ENCODE assay signal across 8 mouse cellular contexts in genomic region chr14:20786611-20787015, GRCm38 (mm10). TPM values are rescaled to one million over a fixed set of nuclear protein-coding genes. Genes with fewer than 3 reads are reported as not detected.
DNase-seq lines count a peak whose midpoint lies in the region; ATAC-seq and TF ChIP-seq lines count a peak whose summit lies in the region.

No protein-coding gene starts in this region.

- DNase-seq in gastrocnemius, adult 2 months = peak; percentile 66
- no peak for DNase-seq in gastrocnemius, postnatal 4 days (ENCODE audit: low spot score in 2 of 2)
- DNase-seq in adrenal gland, postnatal 36 days = no peak

- H3K9me3 ChIP-seq in megakaryocyte, embryonic 14.5 days = no peaks in the 10 kb centered on the region
- H3K9me3 ChIP-seq in heart, embryonic 13.5 days = no peaks in the 10 kb centered on the region
- no peaks in the 10 kb centered on the region for H3K9me3 ChIP-seq in midbrain, embryonic 13.5 days

- H3K36me3 ChIP-seq in megakaryocyte, embryonic 14.5 days (replicated peaks; ENCODE audit: low read length) = peaks cover 88% of the 10 kb centered on the region
- peaks cover 98% of the 10 kb centered on the region for H3K36me3 ChIP-seq in heart, embryonic 13.5 days
- H3K36me3 ChIP-seq in midbrain, embryonic 13.5 days = peaks cover 92% of the 10 kb centered on the region

- WGBS in heart, embryonic 13.5 days = 44% methylated on average over 4 of the region's 4 CpGs
- WGBS in olfactory bulb, adult 2 months = 60% methylated on average over 4 of the region's 4 CpGs
- WGBS in midbrain, embryonic 13.5 days = 84% methylated on average over 4 of the region's 4 CpGs

- H3K9ac ChIP-seq in heart, embryonic 13.5 days = peak overlapping the region; percentile 58; the same call in 1 of the 2 replicates
- H3K9ac ChIP-seq in midbrain, embryonic 13.5 days (replicated peaks) = no peak overlapping the region

- peak overlapping the region; percentile 56 for H3K4me3 ChIP-seq in gastrocnemius, adult 2 months
- peak overlapping the region; percentile 88 for H3K4me3 ChIP-seq in megakaryocyte, embryonic 14.5 days (replicated peaks)
- no peak overlapping the region; the same call in 1 of the 2 replicates for H3K4me3 ChIP-seq in heart, embryonic 13.5 days
- H3K4me3 ChIP-seq in olfactory bulb, adult 2 months (ENCODE audit: insufficient read depth, low read depth, low read length) = no peak overlapping the region
- no peak overlapping the region for H3K4me3 ChIP-seq in midbrain, embryonic 13.5 days (replicated peaks)

- no peaks in the 10 kb centered on the region for H3K27me3 ChIP-seq in megakaryocyte, embryonic 14.5 days (replicated peaks)
- no peaks in the 10 kb centered on the region for H3K27me3 ChIP-seq in heart, embryonic 13.5 days (replicated peaks)
- no peaks in the 10 kb centered on the region for H3K27me3 ChIP-seq in midbrain, embryonic 13.5 days

- H3K27ac ChIP-seq in gastrocnemius, adult 2 months = peak overlapping the region; percentile 98
- peak overlapping the region; percentile 81 for H3K27ac ChIP-seq in heart, embryonic 13.5 days (replicated peaks)
- peak overlapping the region; percentile 16 for H3K27ac ChIP-seq in olfactory bulb, adult 2 months (ENCODE audit: insufficient read depth, low read depth, low read length)
- H3K27ac ChIP-seq in midbrain, embryonic 13.5 days = no peak overlapping the region

- H3K4me2 ChIP-seq in heart, embryonic 13.5 days = peak overlapping the region; percentile 56
- no peak overlapping the region for H3K4me2 ChIP-seq in midbrain, embryonic 13.5 days (replicated peaks)

- no peak for TF ChIP-seq POLR2A in olfactory bulb, adult 2 months (IDR thresholded peaks at IDR 0.05; ENCODE audit: insufficient read depth, low read depth, low read length)

- no peak for TF ChIP-seq CTCF in gastrocnemius, adult 2 months (IDR thresholded peaks at IDR 0.05)
- TF ChIP-seq CTCF in olfactory bulb, adult 2 months (IDR thresholded peaks at IDR 0.05; ENCODE audit: insufficient read depth, low read depth, low read length) = no peak

- intact Hi-C loops in gastrocnemius, adult 2 months (cut with DNase I) = no loop called here

- ATAC-seq in megakaryocyte, adult 5-6 weeks (ENCODE audit: poor library complexity, severe bottlenecking) = no peak
- ATAC-seq in heart, embryonic 13.5 days (ENCODE audit: extremely low read depth, insufficient number of reproducible peaks, low FRiP score, low TSS enrichment) = no peak
- no peak for ATAC-seq in midbrain, embryonic 13.5 days

- H3K4me1 ChIP-seq in megakaryocyte, embryonic 14.5 days = peaks cover 100% of the 10 kb centered on the region
- peaks cover 74% of the 10 kb centered on the region for H3K4me1 ChIP-seq in heart, embryonic 13.5 days
- peaks cover 55% of the 10 kb centered on the region for H3K4me1 ChIP-seq in olfactory bulb, adult 2 months (ENCODE audit: control insufficient read depth, insufficient read depth, low read length)
- H3K4me1 ChIP-seq in midbrain, embryonic 13.5 days (replicated peaks) = peaks cover 35% of the 10 kb centered on the region

RNA-seq across cellular contexts. Expression of gene Camk2g, which starts 7.3 kb away (rescaled TPM):
- 100 to 1,000 TPM; 162 to 163 TPM for total RNA-seq in gastrocnemius, adult 2 months (2021)
- total RNA-seq in gastrocnemius, postnatal 4 days (2021) = 10 to 100 TPM; 92.5 to 94.3 TPM
- 11.9 and 12.1 TPM in 2 replicates for polyA plus RNA-seq in megakaryocyte, embryonic 14.5 days (2012; ENCODE audit: insufficient read depth, low replicate concordance)
- 24.0 and 24.3 TPM in 2 replicates for total RNA-seq in megakaryocyte, adult 5-6 weeks (2015)
- total RNA-seq in megakaryocyte, adult 5-6 weeks (2017) = 50.1 and 61.1 TPM in 2 replicates
- polyA plus RNA-seq in heart, embryonic 13.5 days (2015; fragmentation: Nextera tagmentation; extraction: Ambion mirVana) = 55.0 and 60.2 TPM in 2 replicates
- 125 and 417 TPM in 2 replicates for polyA plus RNA-seq in olfactory bulb, adult 2 months (2012; ENCODE audit: insufficient read depth, insufficient read length, low replicate concordance, missing spikeins)
- polyA plus RNA-seq in midbrain, embryonic 13.5 days (2015; fragmentation: Nextera tagmentation; extraction: Ambion mirVana) = 84.2 and 86.8 TPM in 2 replicates
- 10 to 100 TPM; 45.8 to 54.6 TPM for total RNA-seq in adrenal gland, postnatal 36 days (2021)

RNA-seq across cellular contexts. Expression of gene Plau, which starts 49.8 kb away (rescaled TPM):
- total RNA-seq in gastrocnemius, adult 2 months (2021) = 10 to 100 TPM; 17.2 to 28.5 TPM
- total RNA-seq in gastrocnemius, postnatal 4 days (2021) = 10 to 100 TPM; 25.8 to 28.2 TPM
- 0.35 TPM in 1 of 2 replicates, not detected in the other for polyA plus RNA-seq in megakaryocyte, embryonic 14.5 days (2012; ENCODE audit: insufficient read depth, low replicate concordance)
- 7.0 and 9.5 TPM in 2 replicates for total RNA-seq in megakaryocyte, adult 5-6 weeks (2015)
- 16.8 and 17.1 TPM in 2 replicates for total RNA-seq in megakaryocyte, adult 5-6 weeks (2017)
- polyA plus RNA-seq in heart, embryonic 13.5 days (2015; fragmentation: Nextera tagmentation; extraction: Ambion mirVana) = 1.4 and 2.3 TPM in 2 replicates
- not detected in 2 replicates for polyA plus RNA-seq in olfactory bulb, adult 2 months (2012; ENCODE audit: insufficient read depth, insufficient read length, low replicate concordance, missing spikeins)
- polyA plus RNA-seq in midbrain, embryonic 13.5 days (2015; fragmentation: Nextera tagmentation; extraction: Ambion mirVana) = 0.19 and 0.34 TPM in 2 replicates
- total RNA-seq in adrenal gland, postnatal 36 days (2021) = 10 to 100 TPM; 33.9 to 59.2 TPM

RNA-seq across cellular contexts. Expression of gene Ndst2, which starts 52.3 kb away (rescaled TPM):
- 1 to 10 TPM; 6.2 to 7.1 TPM for total RNA-seq in gastrocnemius, adult 2 months (2021)
- total RNA-seq in gastrocnemius, postnatal 4 days (2021) = 10 to 100 TPM; 22.8 to 26.7 TPM
- polyA plus RNA-seq in megakaryocyte, embryonic 14.5 days (2012; ENCODE audit: insufficient read depth, low replicate concordance) = 4.0 and 4.1 TPM in 2 replicates
- 55.7 and 60.3 TPM in 2 replicates for total RNA-seq in megakaryocyte, adult 5-6 weeks (2015)
- 14.0 and 19.5 TPM in 2 replicates for total RNA-seq in megakaryocyte, adult 5-6 weeks (2017)
- polyA plus RNA-seq in heart, embryonic 13.5 days (2015; fragmentation: Nextera tagmentation; extraction: Ambion mirVana) = 13.8 and 14.9 TPM in 2 replicates
- polyA plus RNA-seq in olfactory bulb, adult 2 months (2012; ENCODE audit: insufficient read depth, insufficient read length, low replicate concordance, missing spikeins) = not detected in 2 replicates
- 16.8 and 19.7 TPM in 2 replicates for polyA plus RNA-seq in midbrain, embryonic 13.5 days (2015; fragmentation: Nextera tagmentation; extraction: Ambion mirVana)
- 10 to 100 TPM; 24.1 to 26.2 TPM for total RNA-seq in adrenal gland, postnatal 36 days (2021)

Comparison
In these comparisons a context has a peak if more than half of its experiments do, and no peak if none do; other contexts are left out.
1. H3K4me3 ChIP-seq: peak in gastrocnemius, adult 2 months (single experiment) and megakaryocyte, embryonic 14.5 days (single experiment); none in heart, embryonic 13.5 days (single experiment), olfactory bulb, adult 2 months (single experiment) and midbrain, embryonic 13.5 days (single experiment).